Mouse (Mus musculus) thymus, adult 2 months (tissue): Measurements from ENCODE around the gene Scamp2.

ENCODE experiments used
- CTCF ChIP-seq: fragments of 200-500 bp; IDR thresholded peaks from 2 replicates; pipeline ENCODE4 v1.5.1; 2012; ENCODE audit warnings: mild to moderate bottlenecking, control low read depth, low read length, moderate library complexity, borderline replicate concordance; ENCODE audit not compliant: control insufficient read depth, poor library complexity, insufficient read depth; ENCODE audit errors: extremely low read depth
- POLR2A ChIP-seq: fragments of 200-500 bp; IDR thresholded peaks from 2 replicates; pipeline ENCODE4 v1.6.1; 2012; ENCODE audit warnings: mild to moderate bottlenecking, low read length, control low read depth, moderate library complexity; ENCODE audit not compliant: control insufficient read depth, poor library complexity, insufficient read depth; ENCODE audit errors: extremely low read depth

GRCm38 (mm10) chr9:57597265-57597664 lies 36.5 kb downstream of the Scamp2 start:
- TF ChIP-seq CTCF (no peak), POLR2A (no peak)
